Comparison of ENCODE assay signal across 10 mouse cellular contexts in the genomic region with DNA sequence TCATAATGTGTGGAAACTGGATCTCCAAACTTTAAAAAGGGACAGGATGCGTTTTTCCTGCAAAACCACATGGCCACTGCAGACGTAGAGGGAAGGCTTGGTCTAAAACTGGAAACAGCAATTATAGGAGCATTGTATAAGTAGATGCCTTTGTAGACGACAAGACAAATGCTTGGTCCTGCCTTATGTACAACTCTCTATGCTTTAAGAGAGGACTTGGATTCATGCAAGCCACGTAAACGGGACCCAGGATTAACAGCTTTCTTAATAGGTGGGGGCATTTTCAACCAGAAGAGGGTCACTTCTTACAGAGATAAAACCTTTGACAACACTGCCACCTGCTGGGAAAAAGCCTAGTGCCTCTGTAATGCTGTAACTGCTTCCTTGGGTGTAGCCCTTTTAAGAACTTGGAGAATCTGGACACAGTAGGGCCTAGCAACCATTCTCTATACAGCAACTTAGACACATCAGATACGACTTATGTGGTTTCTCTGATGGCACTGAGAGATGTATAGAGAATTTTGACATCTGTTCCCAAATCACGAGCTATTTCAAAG.
DNase-seq lines count a peak whose midpoint lies in the region; ATAC-seq and TF ChIP-seq lines count a peak whose summit lies in the region.
"Had no signal": no experiment of that assay in that cellular context is flagged by ENCODE, and none has a peak within 500 bp of the region (broad histone marks: within the 10 kb centered on the region; RNA-seq: fewer than 3 reads in every experiment).

No protein-coding gene starts in this region.

- no peak overlapping the region for H3K27ac ChIP-seq in intestine, postnatal 0 days (ENCODE audit: low read depth, low read length)

- TF ChIP-seq CTCF in intestine, postnatal 0 days (IDR thresholded peaks at IDR 0.05; ENCODE audit: low read depth) = peak; percentile 75

- WGBS in intestine, postnatal 0 days = 51% methylated on average over 7 of the region's 7 CpGs

- peak; percentile 56 for ATAC-seq in frontal cortex, adult (ENCODE audit: low TSS enrichment)
- ATAC-seq in intestine, postnatal 0 days = no peak
- peak; percentile 66 for ATAC-seq in megakaryocyte, adult 5-6 weeks (ENCODE audit: poor library complexity, severe bottlenecking)
- no peak for ATAC-seq in erythroid progenitor cell, adult 5-6 weeks (replicated peaks; ENCODE audit: low FRiP score, poor library complexity, severe bottlenecking)

- DNase-seq in frontal cortex, postnatal 10 days (ENCODE audit: low spot score in 2 of 2) = no peak
- DNase-seq in ovary, postnatal 14 days (ENCODE audit: low spot score) = peak; percentile 11
- no peak for DNase-seq in ovary, postnatal 10 days (ENCODE audit: low spot score)
- DNase-seq in embryo, embryonic 11 days = peak; percentile 78

- no peaks in the 10 kb centered on the region for H3K9me3 ChIP-seq in intestine, postnatal 0 days (ENCODE audit: control insufficient read depth)
- H3K9me3 ChIP-seq: megakaryocyte, embryonic 14.5 days had no signal

- H3K9ac ChIP-seq in intestine, postnatal 0 days (ENCODE audit: low read depth, low read length) = no peak overlapping the region

- no peaks in the 10 kb centered on the region for H3K36me3 ChIP-seq in intestine, postnatal 0 days (ENCODE audit: control insufficient read depth, insufficient read depth)
- H3K36me3 ChIP-seq: G1E had no signal

- no peak overlapping the region for H3K4me2 ChIP-seq in intestine, postnatal 0 days (replicated peaks; ENCODE audit: low read depth)

- no peak overlapping the region for H3K4me3 ChIP-seq in intestine, postnatal 0 days (ENCODE audit: low read depth, low read length)
- H3K4me3 ChIP-seq: megakaryocyte, embryonic 14.5 days had no signal

- H3K4me1 ChIP-seq in intestine, postnatal 0 days (replicated peaks; ENCODE audit: control insufficient read depth, insufficient read depth, low read length) = no peaks in the 10 kb centered on the region
- H3K4me1 ChIP-seq: megakaryocyte, embryonic 14.5 days had no signal

- no peaks in the 10 kb centered on the region for H3K27me3 ChIP-seq in intestine, postnatal 0 days (replicated peaks; ENCODE audit: control insufficient read depth, insufficient read depth, low read length)
- H3K27me3 ChIP-seq: megakaryocyte, embryonic 14.5 days had no signal

Comparison
In these comparisons a context has a peak if more than half of its experiments do, and no peak if none do; other contexts are left out.
1. DNase-seq: peak in ovary, postnatal 14 days (single experiment) and embryo, embryonic 11 days (single experiment); none in frontal cortex, postnatal 10 days (0 of 2) and ovary, postnatal 10 days (single experiment).
2. ATAC-seq: peak in frontal cortex, adult (single experiment) and megakaryocyte, adult 5-6 weeks (single experiment); none in intestine, postnatal 0 days (single experiment) and erythroid progenitor cell, adult 5-6 weeks (single experiment).